Mouse (Mus musculus): ENCODE results near the gene Rpusd1. TPM values are rescaled to one million over a fixed set of nuclear protein-coding genes. Genes with fewer than 3 reads are reported as not detected.
A peak's percentile ranks its signal among the peaks of the same experiment; 100 is the strongest.

Gene Rpusd1
- polyA plus RNA-seq, 1 experiment from 2014 or later, result 3.9 TPM

GRCm38 (mm10) chr17:25765886-25766285 lies 38.4 kb downstream of the Rpusd1 start:
- no peaks in the 10 kb centered on the region for H3K4me1 ChIP-seq (ENCODE audit: insufficient read depth)
- no peak overlapping the region for H3K4me3 ChIP-seq (ENCODE audit: low read depth, low read length)
- H3K36me3 ChIP-seq (replicated peaks; ENCODE audit: insufficient read depth, low read length), result no peaks in the 10 kb centered on the region
- no peaks in the 10 kb centered on the region for H3K27me3 ChIP-seq (ENCODE audit: insufficient read depth, low read length)
- TF ChIP-seq EP300 (IDR thresholded peaks at IDR 0.05; ENCODE audit: low read depth) (no peak), CTCF (IDR thresholded peaks at IDR 0.05; ENCODE audit: low read depth) (no peak)
- H3K9me3 ChIP-seq (ENCODE audit: low read length), result no peaks in the 10 kb centered on the region
- no peak overlapping the region for H3K27ac ChIP-seq (ENCODE audit: low read depth)
- no peak for DNase-seq
- H3K9ac ChIP-seq (replicated peaks), result no peak overlapping the region
- 73% methylated on average over 5 of the region's 5 CpGs for WGBS (ENCODE audit: insufficient replicate concordance)
- ATAC-seq, result no peak
- H3K4me2 ChIP-seq (ENCODE audit: low read depth, low read length), result no peak overlapping the region

DNA sequence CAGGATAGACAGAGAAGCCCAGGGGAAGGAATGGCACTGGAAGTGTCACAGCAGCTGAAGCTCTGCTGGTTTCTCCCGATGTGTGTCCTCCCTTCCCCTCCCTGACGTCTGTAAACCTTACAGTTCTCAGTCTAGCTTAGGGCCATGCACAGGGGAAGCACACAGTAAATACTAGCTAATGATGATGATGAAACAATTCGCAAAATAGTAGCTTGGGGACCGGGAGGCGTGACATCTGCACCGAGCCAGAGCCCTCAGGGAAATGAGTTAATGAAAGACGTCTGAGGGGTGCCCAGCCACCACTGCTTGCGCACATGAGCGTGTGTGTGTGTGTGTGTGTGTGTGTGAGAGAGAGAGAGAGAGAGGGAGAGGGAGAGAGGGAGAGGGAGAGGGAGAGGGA lies 41.9 kb downstream of the Rpusd1 start:
- H3K4me1 ChIP-seq (ENCODE audit: insufficient read depth), result peaks cover 4% of the 10 kb centered on the region; the same call in 1 of the 2 replicates
- no peaks in the 10 kb centered on the region for H3K27me3 ChIP-seq (ENCODE audit: insufficient read depth, low read length)
- 49% methylated on average over 9 of the region's 9 CpGs for WGBS (ENCODE audit: insufficient replicate concordance)
- no peak overlapping the region for H3K9ac ChIP-seq (replicated peaks)
- ATAC-seq (no peak), DNase-seq (no peak)
- TF ChIP-seq EP300 (IDR thresholded peaks at IDR 0.05; ENCODE audit: low read depth), result no peak
- no peak for TF ChIP-seq CTCF (IDR thresholded peaks at IDR 0.05; ENCODE audit: low read depth)
- H3K9me3 ChIP-seq (ENCODE audit: low read length), result no peaks in the 10 kb centered on the region
- no peak overlapping the region for H3K27ac ChIP-seq (ENCODE audit: low read depth)
- H3K36me3 ChIP-seq (replicated peaks; ENCODE audit: insufficient read depth, low read length), result no peaks in the 10 kb centered on the region
- no peak overlapping the region for H3K4me2 ChIP-seq (ENCODE audit: low read depth, low read length)
- no peak overlapping the region for H3K4me3 ChIP-seq (ENCODE audit: low read depth, low read length)

GRCm38 (mm10) chr17:25773549-25774120 lies 46.2 kb downstream of the Rpusd1 start, which contains the start of gene Narfl:
Gene Narfl (plus strand): TSS chr17:25773776.
- peak within 1 kb of the TSS; percentile 95 for H3K9ac ChIP-seq (replicated peaks)
- ATAC-seq, result peak; percentile 97
- peak within 1 kb of the TSS; percentile 84 for H3K4me3 ChIP-seq (ENCODE audit: low read depth, low read length)
- under 1% methylated on average over 37 of the region's 37 CpGs for WGBS (ENCODE audit: insufficient replicate concordance)
- peaks cover 17% of the 10 kb centered on the region; the same call in 1 of the 2 replicates for H3K36me3 ChIP-seq (replicated peaks; ENCODE audit: insufficient read depth, low read length)
- no peaks in the 10 kb centered on the region for H3K9me3 ChIP-seq (ENCODE audit: low read length)
- no peaks in the 10 kb centered on the region for H3K27me3 ChIP-seq (ENCODE audit: insufficient read depth, low read length)
- peak within 1 kb of the TSS; percentile 86 for H3K4me2 ChIP-seq (ENCODE audit: low read depth, low read length)
- peak; percentile 98 for DNase-seq
- peaks cover 7% of the 10 kb centered on the region; the same call in 1 of the 2 replicates for H3K4me1 ChIP-seq (ENCODE audit: insufficient read depth)
- peak within 1 kb of the TSS; percentile 55; the same call in 1 of the 2 replicates for H3K27ac ChIP-seq (ENCODE audit: low read depth)
- peak; percentile 100 for TF ChIP-seq CTCF (IDR thresholded peaks at IDR 0.05; ENCODE audit: low read depth)
- no peak for TF ChIP-seq EP300 (IDR thresholded peaks at IDR 0.05; ENCODE audit: low read depth)

- no peak for TF ChIP-seq CTCF (IDR thresholded peaks at IDR 0.05; ENCODE audit: low read depth)
- TF ChIP-seq EP300 (IDR thresholded peaks at IDR 0.05; ENCODE audit: low read depth), result no peak
- Histone ChIP-seq H3K4me2 (ENCODE audit: low read depth, low read length) (no peak overlapping the region), H3K9ac (replicated peaks) (no peak overlapping the region), H3K27ac (ENCODE audit: low read depth) (no peak overlapping the region), H3K4me1 (ENCODE audit: insufficient read depth) (peaks cover 7% of the 10 kb centered on the region; the same call in 1 of the 2 replicates), H3K4me3 (ENCODE audit: low read depth, low read length) (no peak overlapping the region), H3K9me3 (ENCODE audit: low read length) (no peaks in the 10 kb centered on the region), H3K27me3 (ENCODE audit: insufficient read depth, low read length) (no peaks in the 10 kb centered on the region), H3K36me3 (replicated peaks; ENCODE audit: insufficient read depth, low read length) (peaks cover 27% of the 10 kb centered on the region)
- WGBS (ENCODE audit: insufficient replicate concordance), result 73% methylated on average over 10 of the region's 10 CpGs
- DNase-seq (no peak), ATAC-seq (no peak)
Observed at GRCm38 (mm10) chr17:25775318-25776062, 48.0 kb downstream of the Rpusd1 start.

DNA sequence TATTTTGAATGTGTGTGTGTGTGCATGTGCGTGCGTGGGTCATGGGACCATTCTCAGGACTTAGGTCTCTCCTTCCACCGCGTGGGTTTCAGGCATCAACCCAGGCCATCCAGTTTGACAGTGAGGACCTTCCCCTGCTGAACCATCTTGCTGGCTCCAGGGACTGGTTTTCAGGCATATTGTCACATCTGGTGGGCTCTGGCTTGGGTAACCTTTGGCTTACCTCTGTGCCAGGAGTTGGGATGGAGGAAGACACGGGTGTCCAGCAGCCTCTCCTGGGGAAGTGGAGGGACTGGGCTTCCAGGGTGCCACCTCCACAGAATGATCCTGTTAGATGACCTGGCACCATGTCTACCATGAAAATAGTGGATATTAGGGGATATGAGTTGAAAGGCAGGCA lies 50.5 kb downstream of the Rpusd1 start:
- TF ChIP-seq CTCF (IDR thresholded peaks at IDR 0.05; ENCODE audit: low read depth), result no peak
- TF ChIP-seq EP300 (IDR thresholded peaks at IDR 0.05; ENCODE audit: low read depth), result no peak
- Histone ChIP-seq H3K27ac (ENCODE audit: low read depth) (no peak overlapping the region), H3K9me3 (ENCODE audit: low read length) (no peaks in the 10 kb centered on the region), H3K4me1 (ENCODE audit: insufficient read depth) (peaks cover 7% of the 10 kb centered on the region; the same call in 1 of the 2 replicates), H3K27me3 (ENCODE audit: insufficient read depth, low read length) (no peaks in the 10 kb centered on the region), H3K4me3 (ENCODE audit: low read depth, low read length) (no peak overlapping the region), H3K4me2 (ENCODE audit: low read depth, low read length) (no peak overlapping the region), H3K9ac (replicated peaks) (no peak overlapping the region), H3K36me3 (replicated peaks; ENCODE audit: insufficient read depth, low read length) (peaks cover 48% of the 10 kb centered on the region)
- ATAC-seq, result no peak
- DNase-seq, result no peak
- WGBS (ENCODE audit: insufficient replicate concordance), result 87% methylated on average over 5 of the region's 5 CpGs

Small RNA genes within 50 kb of the gene (microRNA-seq; reads per million reads assigned to microRNA genes)
- gene Gm25083, result not detected
- gene Mir6966, result not detected

Other genes starting within 250 kb of the Rpusd1 start
- not detected in 2 replicates for gene Sstr5, start 230.4 kb upstream of the Rpusd1 start, polyA plus RNA-seq (2015; fragmentation: Nextera tagmentation; extraction: Ambion mirVana)
- 0.08 TPM in 1 of 2 replicates, not detected in the other for gene Sox8, start 157.0 kb upstream of the Rpusd1 start, polyA plus RNA-seq (2015; fragmentation: Nextera tagmentation; extraction: Ambion mirVana)
- gene Lmf1, start 148.6 kb upstream of the Rpusd1 start, polyA plus RNA-seq (2015; fragmentation: Nextera tagmentation; extraction: Ambion mirVana), result 11.9 and 12.5 TPM in 2 replicates
- 0.39 TPM in 1 of 2 replicates, not detected in the other for gene Gng13, start 10.5 kb upstream of the Rpusd1 start, polyA plus RNA-seq (2015; fragmentation: Nextera tagmentation; extraction: Ambion mirVana)
- 7.4 TPM in 2 replicates for gene Chtf18, start 251 bp upstream of the Rpusd1 start, polyA plus RNA-seq (2015; fragmentation: Nextera tagmentation; extraction: Ambion mirVana)
- not detected in 2 replicates for gene Mslnl, start 8.4 kb downstream of the Rpusd1 start, polyA plus RNA-seq (2015; fragmentation: Nextera tagmentation; extraction: Ambion mirVana)
- gene Msln, start 26.7 kb downstream of the Rpusd1 start, polyA plus RNA-seq (2015; fragmentation: Nextera tagmentation; extraction: Ambion mirVana), result 12.3 and 14.7 TPM in 2 replicates
- gene Narfl, start 46.1 kb downstream of the Rpusd1 start, polyA plus RNA-seq (2015; fragmentation: Nextera tagmentation; extraction: Ambion mirVana), result 12.8 and 15.3 TPM in 2 replicates
- gene Haghl, start 58.0 kb downstream of the Rpusd1 start, polyA plus RNA-seq (2015; fragmentation: Nextera tagmentation; extraction: Ambion mirVana), result 8.3 and 9.4 TPM in 2 replicates
- gene Ccdc78, start 58.9 kb downstream of the Rpusd1 start, polyA plus RNA-seq (2015; fragmentation: Nextera tagmentation; extraction: Ambion mirVana), result not detected in 2 replicates
- gene Fam173a, start 65.2 kb downstream of the Rpusd1 start, polyA plus RNA-seq (2015; fragmentation: Nextera tagmentation; extraction: Ambion mirVana), result 51.5 and 51.6 TPM in 2 replicates
- gene AC134908.4, start 68.0 kb downstream of the Rpusd1 start, polyA plus RNA-seq (2015; fragmentation: Nextera tagmentation; extraction: Ambion mirVana), result not detected in 2 replicates
- gene Metrn, start 69.5 kb downstream of the Rpusd1 start, polyA plus RNA-seq (2015; fragmentation: Nextera tagmentation; extraction: Ambion mirVana), result 11.9 TPM in 2 replicates
- gene Fbxl16, start 81.4 kb downstream of the Rpusd1 start, polyA plus RNA-seq (2015; fragmentation: Nextera tagmentation; extraction: Ambion mirVana), result 0.05 TPM in 1 of 2 replicates, not detected in the other
- gene Wdr24, start 96.0 kb downstream of the Rpusd1 start, polyA plus RNA-seq (2015; fragmentation: Nextera tagmentation; extraction: Ambion mirVana), result 5.5 and 7.2 TPM in 2 replicates
- 12.8 and 13.8 TPM in 2 replicates for gene Jmjd8, start 101.2 kb downstream of the Rpusd1 start, polyA plus RNA-seq (2015; fragmentation: Nextera tagmentation; extraction: Ambion mirVana)
- gene Stub1, start 105.7 kb downstream of the Rpusd1 start, polyA plus RNA-seq (2015; fragmentation: Nextera tagmentation; extraction: Ambion mirVana), result 118 and 119 TPM in 2 replicates
- 0.17 and 0.35 TPM in 2 replicates for gene Rhbdl1, start 109.6 kb downstream of the Rpusd1 start, polyA plus RNA-seq (2015; fragmentation: Nextera tagmentation; extraction: Ambion mirVana)
- 0.30 and 0.34 TPM in 2 replicates for gene Gm20683, start 114.1 kb downstream of the Rpusd1 start, polyA plus RNA-seq (2015; fragmentation: Nextera tagmentation; extraction: Ambion mirVana)
- 9.8 and 10.4 TPM in 2 replicates for gene Rhot2, start 117.2 kb downstream of the Rpusd1 start, polyA plus RNA-seq (2015; fragmentation: Nextera tagmentation; extraction: Ambion mirVana)
- gene Wdr90, start 133.8 kb downstream of the Rpusd1 start, polyA plus RNA-seq (2015; fragmentation: Nextera tagmentation; extraction: Ambion mirVana), result 2.7 and 3.4 TPM in 2 replicates
- 127 and 143 TPM in 2 replicates for gene Mcrip2, start 141.1 kb downstream of the Rpusd1 start, polyA plus RNA-seq (2015; fragmentation: Nextera tagmentation; extraction: Ambion mirVana)
- 64.8 and 72.5 TPM in 2 replicates for gene Mettl26, start 147.4 kb downstream of the Rpusd1 start, polyA plus RNA-seq (2015; fragmentation: Nextera tagmentation; extraction: Ambion mirVana)
- 0.33 and 0.54 TPM in 2 replicates for gene Wfikkn1, start 153.2 kb downstream of the Rpusd1 start, polyA plus RNA-seq (2015; fragmentation: Nextera tagmentation; extraction: Ambion mirVana)
- 6.5 and 7.3 TPM in 2 replicates for gene Rab40c, start 192.1 kb downstream of the Rpusd1 start, polyA plus RNA-seq (2015; fragmentation: Nextera tagmentation; extraction: Ambion mirVana)
- gene Pigq, start 217.3 kb downstream of the Rpusd1 start, polyA plus RNA-seq (2015; fragmentation: Nextera tagmentation; extraction: Ambion mirVana), result 56.0 and 58.7 TPM in 2 replicates
- 2.0 and 3.8 TPM in 2 replicates for gene Nhlrc4, start 217.3 kb downstream of the Rpusd1 start, polyA plus RNA-seq (2015; fragmentation: Nextera tagmentation; extraction: Ambion mirVana)
- not detected in 2 replicates for gene A930017K11Rik, start 224.9 kb downstream of the Rpusd1 start, polyA plus RNA-seq (2015; fragmentation: Nextera tagmentation; extraction: Ambion mirVana)

All from liver, postnatal 0 days (tissue).